Mouse (Mus musculus) intestine, embryonic 16.5 days (tissue): ENCODE results near the gene Cd3e. TPM values are rescaled to one million over a fixed set of nuclear protein-coding genes. Genes with fewer than 3 reads are reported as not detected.

Experiments
- ATAC-seq: fragments of 200-750 bp; cut with Nextera tagmentation; 2 replicates; pipeline ENCODE4 v1.8.0; 2017; ENCODE audit warnings: moderate TSS enrichment, moderate library complexity
- H3K27ac ChIP-seq: fragments of 300-500 bp; sonication (generic); 2 replicates; pipeline ENCODE4 v1.5.1; 2014; ENCODE audit warnings: mild to moderate bottlenecking, low read length
- H3K27me3 ChIP-seq: fragments of 300-500 bp; sonication (generic); replicated peaks from 2 replicates; pipeline ENCODE4 v1.6.1; 2014; ENCODE audit warnings: low read length, control low read depth, mixed read lengths; ENCODE audit not compliant: control insufficient read depth, insufficient read depth
- H3K36me3 ChIP-seq: fragments of 300-500 bp; sonication (generic); 2 replicates; pipeline ENCODE4 v1.6.1; 2014; ENCODE audit warnings: low read length, control low read depth; ENCODE audit not compliant: control insufficient read depth, insufficient read depth
- H3K4me1 ChIP-seq: fragments of 300-500 bp; sonication (generic); 2 replicates; pipeline ENCODE4 v1.6.1; 2014; ENCODE audit warnings: low read length, control low read depth, mixed read lengths; ENCODE audit not compliant: control insufficient read depth, insufficient read depth
- H3K4me2 ChIP-seq: fragments of 300-500 bp; sonication (generic); 2 replicates; pipeline ENCODE4 v1.6.1; 2014; ENCODE audit warnings: low read depth, low read length, control low read depth
- H3K4me3 ChIP-seq: fragments of 300-500 bp; sonication (generic); 2 replicates; pipeline ENCODE4 v1.5.1; 2014; ENCODE audit warnings: mild to moderate bottlenecking, low read length
- H3K9ac ChIP-seq: fragments of 300-500 bp; sonication (generic); 2 replicates; pipeline ENCODE4 v1.6.1; 2014; ENCODE audit warnings: low read depth, low read length
- H3K9me3 ChIP-seq: fragments of 300-500 bp; sonication (generic); 2 replicates; pipeline ENCODE4 v1.6.1; 2016; ENCODE audit warnings: low read length, control low read depth; ENCODE audit not compliant: control insufficient read depth
- WGBS: fragments of 180-500 bp; shearing (Covaris S2); extraction: QIAGEN DNeasy Blood & Tissue Kit; methylation state at CpG from one replicate; pipeline ENCODE4 v1.1.7; 2014; 5-methylcytosine and 5-hydroxymethylcytosine counted together
- polyA plus RNA-seq: library from polyadenylated mRNA; unstranded; fragments of >200 nt; fragmentation: Nextera tagmentation; extraction: Ambion mirVana; gene quantifications from 2 replicates; pipeline ENCODE4 v1.2.1, GENCODE M21; 2015

Cd3e gene
- polyA plus RNA-seq: 0.71 and 1.1 TPM in 2 replicates

GRCm38 (mm10) chr9:45009180-45010078 lies at the start of gene Cd3e:
TSS of gene Cd3e (minus strand) at chr9:45009627.
- H3K9me3 ChIP-seq: no peaks in the 10 kb centered on the region
- no peak within 1 kb of the TSS for H3K27ac ChIP-seq
- no peak within 1 kb of the TSS for H3K4me2 ChIP-seq
- no peak for ATAC-seq
- no peak within 1 kb of the TSS for H3K4me3 ChIP-seq
- H3K4me1 ChIP-seq: no peaks in the 10 kb centered on the region
- H3K27me3 ChIP-seq: no peaks in the 10 kb centered on the region; the same call in 1 of the 2 replicates
- H3K9ac ChIP-seq: no peak within 1 kb of the TSS
- no peaks in the 10 kb centered on the region for H3K36me3 ChIP-seq
- WGBS: 85% methylated on average over 19 of the region's 19 CpGs

GRCm38 (mm10) chr9:45058304-45058940 lies 49.0 kb upstream of the Cd3e start:
- Histone ChIP-seq H3K4me2 (no peak overlapping the region), H3K4me1 (peaks cover 10% of the 10 kb centered on the region; the same call in 1 of the 2 replicates), H3K9me3 (no peaks in the 10 kb centered on the region), H3K9ac (no peak overlapping the region), H3K27me3 (no peaks in the 10 kb centered on the region), H3K36me3 (no peaks in the 10 kb centered on the region), H3K27ac (no peak overlapping the region), H3K4me3 (no peak overlapping the region)
- ATAC-seq: no peak
- WGBS: 36% methylated on average over 5 of the region's 5 CpGs

- no peaks in the 10 kb centered on the region for H3K36me3 ChIP-seq
- WGBS: under 1% methylated on average over 33 of the region's 33 CpGs
These were observed 45.8 kb upstream of the Cd3e start, which contains the start of gene Mpzl3 for GRCm38 (mm10) chr9:45055082-45055713. TSS of gene Mpzl3 (plus strand) at chr9:45055186.

GRCm38 (mm10) chr9:45050301-45050700 lies 40.9 kb upstream of the Cd3e start:
- H3K4me2 ChIP-seq: no peak overlapping the region
- no peak overlapping the region for H3K9ac ChIP-seq
- H3K4me3 ChIP-seq: no peak overlapping the region
- H3K27me3 ChIP-seq: no peaks in the 10 kb centered on the region
- 91% methylated on average over 2 of the region's 2 CpGs for WGBS
- no peaks in the 10 kb centered on the region for H3K4me1 ChIP-seq
- no peaks in the 10 kb centered on the region for H3K9me3 ChIP-seq
- no peaks in the 10 kb centered on the region for H3K36me3 ChIP-seq
- H3K27ac ChIP-seq: no peak overlapping the region
- no peak for ATAC-seq

More at GRCm38 (mm10) chr9:45055082-45055713, 45.8 kb upstream of the Cd3e start, which contains the start of gene Mpzl3:
- Histone ChIP-seq H3K9me3 (no peaks in the 10 kb centered on the region), H3K9ac (peak within 1 kb of the TSS; percentile 72), H3K4me2 (peak within 1 kb of the TSS; percentile 72), H3K4me1 (peaks cover 5% of the 10 kb centered on the region; the same call in 1 of the 2 replicates), H3K27ac (peak within 1 kb of the TSS; percentile 92), H3K4me3 (peak within 1 kb of the TSS; percentile 56), H3K27me3 (no peaks in the 10 kb centered on the region)
- peak; percentile 88 for ATAC-seq

GRCm38 (mm10) chr9:45049731-45050130 lies 40.3 kb upstream of the Cd3e start:
- ATAC-seq: no peak
- WGBS: 87% methylated on average over 1 of the region's 1 CpGs
- Histone ChIP-seq H3K4me1 (no peaks in the 10 kb centered on the region), H3K9ac (no peak overlapping the region), H3K4me2 (no peak overlapping the region), H3K36me3 (no peaks in the 10 kb centered on the region), H3K27ac (no peak overlapping the region), H3K9me3 (no peaks in the 10 kb centered on the region), H3K4me3 (no peak overlapping the region), H3K27me3 (no peaks in the 10 kb centered on the region)

GRCm38 (mm10) chr9:45048511-45048910 lies 39.1 kb upstream of the Cd3e start:
- ATAC-seq: no peak
- no peak overlapping the region for H3K4me2 ChIP-seq
- no peaks in the 10 kb centered on the region for H3K36me3 ChIP-seq
- H3K27ac ChIP-seq: no peak overlapping the region
- no peaks in the 10 kb centered on the region for H3K4me1 ChIP-seq
- H3K9ac ChIP-seq: no peak overlapping the region
- H3K27me3 ChIP-seq: no peaks in the 10 kb centered on the region
- 29% methylated on average over 4 of the region's 4 CpGs for WGBS
- H3K4me3 ChIP-seq: no peak overlapping the region
- H3K9me3 ChIP-seq: no peaks in the 10 kb centered on the region

GRCm38 (mm10) chr9:45046973-45047372 lies 37.5 kb upstream of the Cd3e start:
- Histone ChIP-seq H3K4me3 (no peak overlapping the region), H3K4me1 (no peaks in the 10 kb centered on the region), H3K4me2 (no peak overlapping the region), H3K27ac (no peak overlapping the region), H3K36me3 (no peaks in the 10 kb centered on the region), H3K27me3 (0 out of 2 replicates have a peak, but pooled peaks cover 4% of the 10 kb centered on the region), H3K9ac (no peak overlapping the region), H3K9me3 (no peaks in the 10 kb centered on the region)
- 88% methylated on average over 16 of the region's 16 CpGs for WGBS
- ATAC-seq: no peak

- Histone ChIP-seq H3K36me3 (no peaks in the 10 kb centered on the region), H3K4me3 (peak overlapping the region; percentile 54), H3K4me2 (peak overlapping the region; percentile 52), H3K9ac (peak overlapping the region; percentile 70), H3K9me3 (no peaks in the 10 kb centered on the region), H3K27me3 (0 out of 2 replicates have a peak, but pooled peaks cover 7% of the 10 kb centered on the region), H3K27ac (peak overlapping the region; percentile 85), H3K4me1 (peaks cover 4% of the 10 kb centered on the region; the same call in 1 of the 2 replicates)
- ATAC-seq: no peak
- WGBS: 3% methylated on average over 10 of the region's 10 CpGs
These were observed 33.5 kb upstream of the Cd3e start for GRCm38 (mm10) chr9:45042947-45043346.
